Comparison of ENCODE assay signal across 7 mouse cellular contexts in the genomic region with DNA sequence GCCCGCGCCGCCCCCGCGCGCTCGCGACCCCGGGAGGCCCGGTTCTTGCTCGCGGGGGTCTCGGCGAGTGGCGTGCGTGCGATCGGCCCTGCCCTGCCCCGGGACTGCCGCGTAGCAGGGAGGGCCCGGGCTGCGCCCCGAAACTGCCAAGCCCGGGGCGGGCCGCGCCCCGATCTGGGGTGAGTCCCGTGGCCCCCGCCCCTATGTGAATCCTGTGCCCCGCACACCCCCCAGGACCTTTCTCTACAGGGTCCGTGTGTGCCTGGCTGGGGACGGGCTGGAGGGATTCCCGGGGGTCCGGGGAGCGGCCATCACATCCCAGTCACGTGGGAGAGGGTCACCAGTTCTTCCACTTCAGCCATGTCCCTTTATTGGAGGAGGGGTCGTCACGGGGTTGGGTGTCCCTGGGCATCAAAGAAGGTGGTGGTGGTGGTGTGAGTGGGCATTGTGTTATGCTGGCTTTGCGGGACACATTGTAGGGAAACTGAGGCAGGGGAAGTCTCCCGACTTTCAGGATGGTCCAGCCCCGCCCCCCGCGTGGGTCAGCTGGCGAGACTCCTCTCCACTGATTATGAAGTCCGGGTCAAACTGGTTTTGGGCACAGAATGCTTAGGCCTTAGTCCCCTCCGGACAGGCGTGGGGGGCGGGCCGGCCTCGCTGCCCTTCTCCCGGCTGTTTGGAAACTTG. TPM values are rescaled to one million over a fixed set of nuclear protein-coding genes. Genes with fewer than 3 reads are reported as not detected.
DNase-seq lines count a peak whose midpoint lies in the region; ATAC-seq lines count a peak whose summit lies in the region.

No protein-coding gene starts in this region.

- no peaks in the 10 kb centered on the region for H3K9me3 ChIP-seq in embryonic facial prominence, embryonic 14.5 days (ENCODE audit: control insufficient read depth, low read length)
- H3K9me3 ChIP-seq in limb, embryonic 11.5 days (ENCODE audit: control insufficient read depth, low read length) = no peaks in the 10 kb centered on the region
- H3K9me3 ChIP-seq in midbrain, embryonic 10.5 days (replicated peaks) = no peaks in the 10 kb centered on the region
- no peaks in the 10 kb centered on the region for H3K9me3 ChIP-seq in stomach, embryonic 15.5 days

- peaks cover 16% of the 10 kb centered on the region for H3K4me1 ChIP-seq in embryonic facial prominence, embryonic 14.5 days (ENCODE audit: control insufficient read depth, insufficient read depth, low read length)
- peaks cover 25% of the 10 kb centered on the region for H3K4me1 ChIP-seq in limb, embryonic 11.5 days (ENCODE audit: control insufficient read depth, insufficient read depth, low read length)
- H3K4me1 ChIP-seq in midbrain, embryonic 10.5 days = peaks cover 57% of the 10 kb centered on the region
- peaks cover 36% of the 10 kb centered on the region for H3K4me1 ChIP-seq in stomach, embryonic 15.5 days

- peak overlapping the region; percentile 95 for H3K4me2 ChIP-seq in embryonic facial prominence, embryonic 14.5 days (ENCODE audit: low read depth, low read length)
- H3K4me2 ChIP-seq in limb, embryonic 11.5 days (ENCODE audit: low read depth, severe bottlenecking) = peak overlapping the region; percentile 90
- H3K4me2 ChIP-seq in stomach, embryonic 15.5 days = peak overlapping the region; percentile 79

- DNase-seq in ES-CJ7 (ENCODE audit: low read depth, low spot score) = peak; percentile 55
- DNase-seq in adrenal gland, adult 8-10 months = peak; percentile 75
- peak; percentile 66 for DNase-seq in embryonic facial prominence, embryonic 14.5 days (ENCODE audit: low spot score)
- peak; percentile 57 for DNase-seq in heart, postnatal 25 days (ENCODE audit: low spot score)
- peak; percentile 82 for DNase-seq in limb, embryonic 11.5 days (ENCODE audit: low spot score)
- DNase-seq in midbrain, embryonic 10.5 days (ENCODE audit: low spot score) = peak; percentile 81

- H3K27me3 ChIP-seq in embryonic facial prominence, embryonic 14.5 days (replicated peaks; ENCODE audit: control insufficient read depth, insufficient read depth, low read length) = no peaks in the 10 kb centered on the region
- no peaks in the 10 kb centered on the region for H3K27me3 ChIP-seq in limb, embryonic 11.5 days (ENCODE audit: control insufficient read depth, insufficient read depth, low read length)
- peaks cover 6% of the 10 kb centered on the region; the same call in 1 of the 2 replicates for H3K27me3 ChIP-seq in midbrain, embryonic 10.5 days (ENCODE audit: low read depth, poor library complexity, severe bottlenecking)
- H3K27me3 ChIP-seq in stomach, embryonic 15.5 days (replicated peaks) = no peaks in the 10 kb centered on the region

- H3K36me3 ChIP-seq in embryonic facial prominence, embryonic 14.5 days (ENCODE audit: control insufficient read depth, insufficient read depth, low read length) = peaks cover 22% of the 10 kb centered on the region
- H3K36me3 ChIP-seq in limb, embryonic 11.5 days (ENCODE audit: control insufficient read depth, insufficient read depth, low read length) = peaks cover 4% of the 10 kb centered on the region; the same call in 1 of the 2 replicates
- peaks cover 23% of the 10 kb centered on the region for H3K36me3 ChIP-seq in midbrain, embryonic 10.5 days
- H3K36me3 ChIP-seq in stomach, embryonic 15.5 days = peaks cover 6% of the 10 kb centered on the region

- intact Hi-C loops in heart, postnatal 25 days (cut with DNase I) = loop anchor here (5.0 kb wide), 1 partner anchor 112 kb away; no protein-coding TSS in a partner anchor

- peak overlapping the region; percentile 100 for H3K27ac ChIP-seq in embryonic facial prominence, embryonic 14.5 days (replicated peaks; ENCODE audit: low read depth, low read length)
- peak overlapping the region; percentile 99 for H3K27ac ChIP-seq in limb, embryonic 11.5 days (replicated peaks; ENCODE audit: low read depth, low read length)
- peak overlapping the region; percentile 100 for H3K27ac ChIP-seq in midbrain, embryonic 10.5 days (replicated peaks)
- peak overlapping the region; percentile 100 for H3K27ac ChIP-seq in stomach, embryonic 15.5 days

- WGBS in embryonic facial prominence, embryonic 14.5 days = 4% methylated on average over 20 of the region's 53 CpGs
- 1% methylated on average over 38 of the region's 53 CpGs for WGBS in limb, embryonic 11.5 days
- 2% methylated on average over 42 of the region's 53 CpGs for WGBS in midbrain, embryonic 10.5 days
- WGBS in stomach, embryonic 15.5 days = 8% methylated on average over 43 of the region's 53 CpGs

- ATAC-seq in embryonic facial prominence, embryonic 14.5 days (ENCODE audit: low read depth) = peak; percentile 10; the same call in 1 of the 2 replicates
- peak; percentile 27 for ATAC-seq in limb, embryonic 11.5 days (ENCODE audit: insufficient number of reproducible peaks, low FRiP score, low TSS enrichment, low read depth)
- ATAC-seq in stomach, embryonic 15.5 days (ENCODE audit: insufficient read depth, low FRiP score, low read depth) = peak; percentile 3; the same call in 1 of the 2 replicates

- peak overlapping the region; percentile 100 for H3K4me3 ChIP-seq in embryonic facial prominence, embryonic 14.5 days (ENCODE audit: low read depth, low read length)
- H3K4me3 ChIP-seq in limb, embryonic 11.5 days (ENCODE audit: low read depth, low read length) = peak overlapping the region; percentile 78
- H3K4me3 ChIP-seq in midbrain, embryonic 10.5 days = peak overlapping the region; percentile 100
- H3K4me3 ChIP-seq in stomach, embryonic 15.5 days (replicated peaks) = peak overlapping the region; percentile 99

- peak overlapping the region; percentile 99 for H3K9ac ChIP-seq in embryonic facial prominence, embryonic 14.5 days (ENCODE audit: low read depth, low read length)
- peak overlapping the region; percentile 98 for H3K9ac ChIP-seq in limb, embryonic 11.5 days (ENCODE audit: low read length)
- peak overlapping the region; percentile 80 for H3K9ac ChIP-seq in stomach, embryonic 15.5 days

RNA-seq across cellular contexts. Expression of a gene that starts 0.5 kb away (rescaled TPM):
- total RNA-seq in adrenal gland, adult 8-10 months (2022) = 1,000 to 10,000 TPM; 1,100 to 1,474 (median 1,219) TPM
- polyA plus RNA-seq in embryonic facial prominence, embryonic 14.5 days (2014; fragmentation: Nextera tagmentation; extraction: Ambion mirVana) = 2,264 and 2,593 TPM in 2 replicates
- total RNA-seq in heart, postnatal 25 days (2021) = 100 to 1,000 TPM; 282 to 346 TPM
- polyA plus RNA-seq in limb, embryonic 11.5 days (2014; fragmentation: Nextera tagmentation; extraction: Ambion mirVana) = 2,996 and 3,123 TPM in 2 replicates
- 2,836 and 2,964 TPM in 2 replicates for polyA plus RNA-seq in midbrain, embryonic 10.5 days (2016; fragmentation: Nextera tagmentation; extraction: Ambion mirVana)
- polyA plus RNA-seq in stomach, embryonic 15.5 days (2015; fragmentation: Nextera tagmentation; extraction: Ambion mirVana) = 2,501 and 2,557 TPM in 2 replicates

RNA-seq across cellular contexts. Expression of a gene that starts 12.5 kb away (rescaled TPM):
- total RNA-seq in adrenal gland, adult 8-10 months (2022) = 1 to 10 TPM in 1 of 4 experiments, under 1 TPM in 2, not detected in 1; 0.16 to 1.2 (median 0.42) TPM
- 0.48 and 1.1 TPM in 2 replicates for polyA plus RNA-seq in embryonic facial prominence, embryonic 14.5 days (2014; fragmentation: Nextera tagmentation; extraction: Ambion mirVana)
- total RNA-seq in heart, postnatal 25 days (2021) = not detected
- 0.21 and 0.47 TPM in 2 replicates for polyA plus RNA-seq in limb, embryonic 11.5 days (2014; fragmentation: Nextera tagmentation; extraction: Ambion mirVana)
- polyA plus RNA-seq in midbrain, embryonic 10.5 days (2016; fragmentation: Nextera tagmentation; extraction: Ambion mirVana) = 0.61 and 0.62 TPM in 2 replicates
- polyA plus RNA-seq in stomach, embryonic 15.5 days (2015; fragmentation: Nextera tagmentation; extraction: Ambion mirVana) = 0.49 and 0.85 TPM in 2 replicates

RNA-seq across cellular contexts. Expression of a gene that starts 29.7 kb away (rescaled TPM):
- 10 to 100 TPM; 18.4 to 39.6 (median 33.4) TPM for total RNA-seq in adrenal gland, adult 8-10 months (2022)
- 30.0 and 32.7 TPM in 2 replicates for polyA plus RNA-seq in embryonic facial prominence, embryonic 14.5 days (2014; fragmentation: Nextera tagmentation; extraction: Ambion mirVana)
- 10 to 100 TPM; 15.2 to 15.3 TPM for total RNA-seq in heart, postnatal 25 days (2021)
- polyA plus RNA-seq in limb, embryonic 11.5 days (2014; fragmentation: Nextera tagmentation; extraction: Ambion mirVana) = 30.4 and 33.1 TPM in 2 replicates
- 34.5 and 41.8 TPM in 2 replicates for polyA plus RNA-seq in midbrain, embryonic 10.5 days (2016; fragmentation: Nextera tagmentation; extraction: Ambion mirVana)
- 31.5 and 33.0 TPM in 2 replicates for polyA plus RNA-seq in stomach, embryonic 15.5 days (2015; fragmentation: Nextera tagmentation; extraction: Ambion mirVana)

Comparison
In these comparisons a context has a peak if more than half of its experiments do, and no peak if none do; other contexts are left out.
1. Peak in every context shown above with its lines: DNase-seq, ATAC-seq, H3K4me3 ChIP-seq and H3K27ac ChIP-seq.